Mouse (Mus musculus): ENCODE measurements around the gene Dntt. TPM values are rescaled to one million over a fixed set of nuclear protein-coding genes. Genes with fewer than 3 reads are reported as not detected.

Gene Dntt
- polyA plus RNA-seq, 1 experiment from 2014 or later, result not detected

DNA sequence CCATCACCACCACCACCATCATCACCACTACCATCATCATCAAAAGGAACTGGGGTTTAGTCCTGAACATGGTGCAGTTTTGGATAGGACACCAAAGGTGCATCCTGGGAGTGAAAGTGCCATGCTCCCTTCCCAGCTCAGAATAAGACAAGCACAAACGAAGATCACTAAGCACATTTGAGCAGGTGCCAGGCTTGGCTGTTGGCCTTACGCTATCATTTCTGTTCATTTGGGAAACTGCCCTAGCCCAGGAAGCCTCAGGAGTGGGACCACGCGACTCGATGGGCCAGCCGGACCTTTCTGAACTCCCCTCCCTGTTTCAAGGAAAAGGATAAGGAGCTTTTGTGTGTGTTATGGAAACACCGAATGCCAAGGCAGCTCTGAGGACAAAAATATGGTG lies 79.6 kb downstream of the Dntt start:
- Histone ChIP-seq H3K4me2 (ENCODE audit: low read depth, low read length) (no peak overlapping the region), H3K4me1 (ENCODE audit: control insufficient read depth, insufficient read depth, low read length) (peaks cover 8% of the 10 kb centered on the region), H3K9ac (ENCODE audit: low read depth, low read length) (no peak overlapping the region), H3K9me3 (ENCODE audit: control insufficient read depth, low read length) (no peaks in the 10 kb centered on the region), H3K27ac (replicated peaks; ENCODE audit: low read depth, low read length) (no peak overlapping the region), H3K27me3 (replicated peaks; ENCODE audit: control insufficient read depth, insufficient read depth, low read length) (no peaks in the 10 kb centered on the region), H3K4me3 (ENCODE audit: low read depth, low read length) (no peak overlapping the region), H3K36me3 (ENCODE audit: control insufficient read depth, insufficient read depth, low read length) (no peaks in the 10 kb centered on the region)
- 91% methylated on average over 7 of the region's 7 CpGs for WGBS
- DNase-seq (ENCODE audit: low spot score), result no peak
- ATAC-seq (ENCODE audit: low read depth), result no peak

Other genes with a start within 250 kb of the Dntt start
- 7.8 and 9.4 TPM in 2 replicates for gene Ccnj, start 198.0 kb upstream of the Dntt start, polyA plus RNA-seq (2014; fragmentation: Nextera tagmentation; extraction: Ambion mirVana)
- 11.2 and 15.8 TPM in 2 replicates for gene Zfp518a, start 134.6 kb upstream of the Dntt start, polyA plus RNA-seq (2014; fragmentation: Nextera tagmentation; extraction: Ambion mirVana)
- 2.4 and 2.7 TPM in 2 replicates for gene Blnk, start 34.7 kb upstream of the Dntt start, polyA plus RNA-seq (2014; fragmentation: Nextera tagmentation; extraction: Ambion mirVana)
- gene Opalin, start 47.8 kb downstream of the Dntt start, polyA plus RNA-seq (2014; fragmentation: Nextera tagmentation; extraction: Ambion mirVana), result not detected in 2 replicates
- 0.82 and 1.2 TPM in 2 replicates for gene Tll2, start 177.6 kb downstream of the Dntt start, polyA plus RNA-seq (2014; fragmentation: Nextera tagmentation; extraction: Ambion mirVana)
- 172 and 180 TPM in 2 replicates for gene Tm9sf3, start 234.7 kb downstream of the Dntt start, polyA plus RNA-seq (2014; fragmentation: Nextera tagmentation; extraction: Ambion mirVana)